Mouse (Mus musculus): ENCODE results near the gene Dolpp1.

The Dolpp1 gene

GRCm38 (mm10) chr2:30392114-30392576, at the start of gene Dolpp1:
TSS of gene Dolpp1 (plus strand) at chr2:30392254.
- DNase-seq: peak; percentile 98

GRCm38 (mm10) chr2:30342544-30342943, 49.5 kb upstream of the Dolpp1 start:
- no peak for DNase-seq

GRCm38 (mm10) chr2:30343601-30344137, 48.4 kb upstream of the Dolpp1 start:
- DNase-seq: peak; percentile 41

GRCm38 (mm10) chr2:30345971-30346676, 45.9 kb upstream of the Dolpp1 start:
- no peak for DNase-seq

- DNase-seq: no peak
Observed at GRCm38 (mm10) chr2:30349196-30349595, 42.9 kb upstream of the Dolpp1 start.

GRCm38 (mm10) chr2:30351149-30351548, 40.9 kb upstream of the Dolpp1 start:
- DNase-seq: no peak

GRCm38 (mm10) chr2:30355861-30356260, 36.2 kb upstream of the Dolpp1 start:
- peak; percentile 33 for DNase-seq

GRCm38 (mm10) chr2:30356266-30356665, 35.8 kb upstream of the Dolpp1 start:
- DNase-seq: no peak

- no peak for DNase-seq
Observed at GRCm38 (mm10) chr2:30356906-30357305, 35.1 kb upstream of the Dolpp1 start.

GRCm38 (mm10) chr2:30357552-30358510, 34.2 kb upstream of the Dolpp1 start:
- DNase-seq: no peak

- DNase-seq: peak; percentile 78
Observed at GRCm38 (mm10) chr2:30358533-30359531, 33.2 kb upstream of the Dolpp1 start, which contains the start of gene Sh3glb2. TSS of gene Sh3glb2 (minus strand) at chr2:30359337.

GRCm38 (mm10) chr2:30360626-30361025, 31.4 kb upstream of the Dolpp1 start:
- DNase-seq: no peak

- no peak for DNase-seq
Observed at GRCm38 (mm10) chr2:30362865-30363264, 29.2 kb upstream of the Dolpp1 start.

GRCm38 (mm10) chr2:30363773-30364650, 28.0 kb upstream of the Dolpp1 start, which contains the start of gene Miga2:
TSS of gene Miga2 (plus strand) at chr2:30364233.
- peak; percentile 100 for DNase-seq

- peak; percentile 10 for DNase-seq
Observed at GRCm38 (mm10) chr2:30365281-30366069, 26.6 kb upstream of the Dolpp1 start.

- DNase-seq: peak; percentile 48
Observed at GRCm38 (mm10) chr2:30366203-30366602, 25.9 kb upstream of the Dolpp1 start.

- DNase-seq: peak; percentile 82
Observed at GRCm38 (mm10) chr2:30371544-30371943, 20.5 kb upstream of the Dolpp1 start.

- DNase-seq: no peak
Observed at GRCm38 (mm10) chr2:30372726-30373125, 19.3 kb upstream of the Dolpp1 start.

- no peak for DNase-seq
Observed at GRCm38 (mm10) chr2:30375893-30376292, 16.2 kb upstream of the Dolpp1 start.

GRCm38 (mm10) chr2:30377721-30378120, 14.3 kb upstream of the Dolpp1 start:
- no peak for DNase-seq

Data from lung, postnatal 36 days (tissue).